Mouse (Mus musculus): ENCODE data around the gene Exoc2. TPM values are rescaled to one million over a fixed set of nuclear protein-coding genes. Genes with fewer than 3 reads are reported as not detected.

The Exoc2 gene
- total and polyA plus RNA-seq, 2 experiments from 2014 or later, result 13.3 to 15.8 TPM

DNA sequence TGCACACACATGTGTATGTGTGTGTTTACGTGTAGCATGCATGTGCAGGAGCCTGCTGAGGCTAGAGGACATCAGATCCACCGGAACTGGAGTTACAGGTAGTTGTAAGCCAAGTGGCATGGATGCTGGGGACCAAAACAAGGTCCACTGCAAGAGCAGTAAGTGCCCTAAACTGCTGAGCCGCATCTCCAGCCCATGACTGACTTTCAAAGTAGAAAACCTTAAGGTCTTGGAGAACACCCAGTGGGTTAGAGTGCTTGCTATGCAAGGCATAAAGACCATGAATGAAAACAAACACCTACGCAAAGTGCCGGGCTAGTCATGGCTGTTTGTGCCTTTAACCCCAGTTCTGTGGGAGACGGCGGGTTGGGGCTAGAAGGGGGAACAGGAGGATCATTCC, 147.4 kb downstream of the Exoc2 start:
- Histone ChIP-seq H3K9me3 (replicated peaks; ENCODE audit: control insufficient read depth, low read length) (no peaks in the 10 kb centered on the region), H3K4me3 (ENCODE audit: low read depth, low read length) (no peak overlapping the region), H3K9ac (replicated peaks; ENCODE audit: low read depth, low read length) (no peak overlapping the region), H3K27ac (ENCODE audit: low read depth) (no peak overlapping the region), H3K27me3 (ENCODE audit: control insufficient read depth, insufficient read depth, low read length) (no peaks in the 10 kb centered on the region), H3K4me1 (ENCODE audit: control insufficient read depth, insufficient read depth) (no peaks in the 10 kb centered on the region; the same call in 1 of the 2 replicates), H3K4me2 (ENCODE audit: low read depth, low read length) (no peak overlapping the region), H3K36me3 (replicated peaks; ENCODE audit: control insufficient read depth, insufficient read depth, low read length) (peaks cover 10% of the 10 kb centered on the region)
- DNase-seq (ENCODE audit: low spot score) (no peak), ATAC-seq (ENCODE audit: insufficient read depth, low read depth) (no peak)
- 87% methylated on average over 7 of the region's 7 CpGs for WGBS
- no peak for TF ChIP-seq CTCF (IDR thresholded peaks at IDR 0.05; ENCODE audit: low read depth)
- TF ChIP-seq EP300 (IDR thresholded peaks at IDR 0.05; ENCODE audit: low read depth), result no peak

DNA sequence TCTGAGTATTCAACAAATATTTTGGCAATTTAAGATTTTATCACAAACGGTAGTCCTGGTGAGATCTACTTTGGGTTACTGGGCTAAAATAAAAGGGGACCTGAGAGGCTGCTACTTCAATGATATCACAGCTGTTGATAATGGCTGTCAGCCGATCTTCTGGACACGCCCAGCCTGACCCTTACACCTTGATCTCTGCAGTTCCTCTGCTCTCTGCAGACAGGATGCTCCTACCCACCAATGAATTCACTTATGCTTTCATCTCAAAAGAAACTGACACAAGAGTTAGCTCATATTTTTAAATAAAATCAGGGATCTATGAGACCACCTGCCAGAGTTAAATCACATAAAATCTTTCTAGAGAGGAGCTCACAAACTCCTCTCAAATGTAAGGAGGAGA, 149.0 kb downstream of the Exoc2 start:
- 57% methylated on average over 3 of the region's 3 CpGs for WGBS
- no peak for ATAC-seq (ENCODE audit: insufficient read depth, low read depth)
- Histone ChIP-seq H3K27ac (ENCODE audit: low read depth) (no peak overlapping the region), H3K4me1 (ENCODE audit: control insufficient read depth, insufficient read depth) (no peaks in the 10 kb centered on the region), H3K9ac (replicated peaks; ENCODE audit: low read depth, low read length) (no peak overlapping the region), H3K36me3 (replicated peaks; ENCODE audit: control insufficient read depth, insufficient read depth, low read length) (peaks cover 14% of the 10 kb centered on the region), H3K4me3 (ENCODE audit: low read depth, low read length) (no peak overlapping the region), H3K9me3 (replicated peaks; ENCODE audit: control insufficient read depth, low read length) (no peaks in the 10 kb centered on the region), H3K27me3 (ENCODE audit: control insufficient read depth, insufficient read depth, low read length) (no peaks in the 10 kb centered on the region), H3K4me2 (ENCODE audit: low read depth, low read length) (no peak overlapping the region)
- TF ChIP-seq CTCF (IDR thresholded peaks at IDR 0.05; ENCODE audit: low read depth), result no peak
- TF ChIP-seq EP300 (IDR thresholded peaks at IDR 0.05; ENCODE audit: low read depth), result no peak
- DNase-seq (ENCODE audit: low spot score), result no peak

DNA sequence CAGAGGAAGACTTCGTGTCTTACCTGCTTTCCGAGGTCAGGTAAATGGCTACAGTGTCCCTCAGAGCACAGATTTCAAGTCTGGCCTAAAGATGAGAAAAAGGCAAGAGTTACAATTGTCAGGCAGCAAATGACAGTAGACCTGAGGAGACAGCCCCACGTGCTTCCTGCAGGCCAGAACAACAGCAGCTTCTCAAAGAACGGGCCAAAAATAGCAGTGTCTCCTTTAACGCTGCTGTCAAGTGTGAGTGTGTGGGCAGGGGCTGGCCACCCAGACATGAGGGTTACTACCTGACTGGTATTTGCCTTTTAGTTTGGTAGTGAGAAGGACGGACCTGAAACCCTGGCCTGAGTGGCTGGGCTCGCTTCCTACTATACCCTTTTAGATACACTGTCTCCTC, 153.3 kb downstream of the Exoc2 start:
- Histone ChIP-seq H3K27ac (ENCODE audit: low read depth) (no peak overlapping the region), H3K27me3 (ENCODE audit: control insufficient read depth, insufficient read depth, low read length) (no peaks in the 10 kb centered on the region), H3K36me3 (replicated peaks; ENCODE audit: control insufficient read depth, insufficient read depth, low read length) (peaks cover 38% of the 10 kb centered on the region), H3K4me3 (ENCODE audit: low read depth, low read length) (no peak overlapping the region), H3K4me1 (ENCODE audit: control insufficient read depth, insufficient read depth) (no peaks in the 10 kb centered on the region), H3K9ac (replicated peaks; ENCODE audit: low read depth, low read length) (no peak overlapping the region), H3K4me2 (ENCODE audit: low read depth, low read length) (no peak overlapping the region), H3K9me3 (replicated peaks; ENCODE audit: control insufficient read depth, low read length) (no peaks in the 10 kb centered on the region)
- DNase-seq (ENCODE audit: low spot score) (no peak), ATAC-seq (ENCODE audit: insufficient read depth, low read depth) (no peak)
- WGBS, result 43% methylated on average over 7 of the region's 7 CpGs
- no peak for TF ChIP-seq CTCF (IDR thresholded peaks at IDR 0.05; ENCODE audit: low read depth)
- TF ChIP-seq EP300 (IDR thresholded peaks at IDR 0.05; ENCODE audit: low read depth), result no peak

DNA sequence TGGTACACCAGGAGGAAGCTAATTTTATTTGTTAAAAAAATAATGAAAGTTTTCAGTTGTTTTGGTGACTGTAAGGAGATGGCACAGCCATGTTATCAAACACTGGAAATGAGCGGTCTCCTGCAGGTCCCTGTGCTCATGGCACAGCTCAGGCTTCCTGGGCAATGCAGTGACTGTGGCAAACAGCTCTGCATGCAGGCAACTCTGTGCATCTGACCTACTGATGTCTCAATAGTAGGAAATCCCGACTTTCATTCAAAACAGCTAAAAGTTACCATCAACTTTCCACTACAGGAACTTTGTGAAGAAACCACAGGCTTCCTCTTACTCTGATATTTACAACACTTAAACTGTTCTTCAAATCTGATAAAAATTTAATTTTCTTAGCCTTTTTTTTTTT, 154.0 kb downstream of the Exoc2 start:
- H3K9me3 ChIP-seq (replicated peaks; ENCODE audit: control insufficient read depth, low read length), result no peaks in the 10 kb centered on the region
- no peak for TF ChIP-seq CTCF (IDR thresholded peaks at IDR 0.05; ENCODE audit: low read depth)
- no peak for TF ChIP-seq EP300 (IDR thresholded peaks at IDR 0.05; ENCODE audit: low read depth)
- peaks cover 41% of the 10 kb centered on the region for H3K36me3 ChIP-seq (replicated peaks; ENCODE audit: control insufficient read depth, insufficient read depth, low read length)
- no peaks in the 10 kb centered on the region for H3K4me1 ChIP-seq (ENCODE audit: control insufficient read depth, insufficient read depth)
- H3K27ac ChIP-seq (ENCODE audit: low read depth), result no peak overlapping the region
- DNase-seq (ENCODE audit: low spot score) (no peak), ATAC-seq (ENCODE audit: insufficient read depth, low read depth) (no peak)
- 83% methylated on average over 2 of the region's 2 CpGs for WGBS
- no peak overlapping the region for H3K4me2 ChIP-seq (ENCODE audit: low read depth, low read length)
- H3K27me3 ChIP-seq (ENCODE audit: control insufficient read depth, insufficient read depth, low read length), result no peaks in the 10 kb centered on the region
- H3K9ac ChIP-seq (replicated peaks; ENCODE audit: low read depth, low read length), result no peak overlapping the region
- no peak overlapping the region for H3K4me3 ChIP-seq (ENCODE audit: low read depth, low read length)

DNA sequence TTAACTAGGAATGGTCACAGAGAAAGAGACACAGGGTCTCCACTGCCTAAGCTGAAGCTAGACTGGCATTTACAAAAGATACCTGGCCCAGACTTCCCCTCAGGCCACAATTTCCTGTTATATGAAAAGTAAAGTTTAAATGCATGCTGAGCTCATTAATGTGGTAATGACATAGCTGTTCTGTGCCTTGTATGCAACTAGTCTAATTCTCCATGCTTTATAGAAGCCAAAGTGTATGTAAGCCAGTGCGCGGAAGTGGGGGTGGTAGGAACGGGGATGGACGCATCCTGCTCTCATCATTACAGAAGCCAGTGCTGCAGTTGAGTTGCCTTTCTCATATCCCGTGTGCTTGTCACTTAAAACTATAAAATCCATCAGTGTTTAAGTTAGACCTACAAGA, 156.5 kb downstream of the Exoc2 start:
- ATAC-seq (ENCODE audit: insufficient read depth, low read depth) (no peak), DNase-seq (ENCODE audit: low spot score) (no peak)
- Histone ChIP-seq H3K36me3 (replicated peaks; ENCODE audit: control insufficient read depth, insufficient read depth, low read length) (peaks cover 45% of the 10 kb centered on the region), H3K27ac (ENCODE audit: low read depth) (no peak overlapping the region), H3K4me3 (ENCODE audit: low read depth, low read length) (no peak overlapping the region), H3K9me3 (replicated peaks; ENCODE audit: control insufficient read depth, low read length) (no peaks in the 10 kb centered on the region), H3K4me2 (ENCODE audit: low read depth, low read length) (no peak overlapping the region), H3K4me1 (ENCODE audit: control insufficient read depth, insufficient read depth) (no peaks in the 10 kb centered on the region), H3K27me3 (ENCODE audit: control insufficient read depth, insufficient read depth, low read length) (no peaks in the 10 kb centered on the region), H3K9ac (replicated peaks; ENCODE audit: low read depth, low read length) (no peak overlapping the region)
- 92% methylated on average over 5 of the region's 5 CpGs for WGBS
- TF ChIP-seq CTCF (IDR thresholded peaks at IDR 0.05; ENCODE audit: low read depth) (no peak), EP300 (IDR thresholded peaks at IDR 0.05; ENCODE audit: low read depth) (no peak)

DNA sequence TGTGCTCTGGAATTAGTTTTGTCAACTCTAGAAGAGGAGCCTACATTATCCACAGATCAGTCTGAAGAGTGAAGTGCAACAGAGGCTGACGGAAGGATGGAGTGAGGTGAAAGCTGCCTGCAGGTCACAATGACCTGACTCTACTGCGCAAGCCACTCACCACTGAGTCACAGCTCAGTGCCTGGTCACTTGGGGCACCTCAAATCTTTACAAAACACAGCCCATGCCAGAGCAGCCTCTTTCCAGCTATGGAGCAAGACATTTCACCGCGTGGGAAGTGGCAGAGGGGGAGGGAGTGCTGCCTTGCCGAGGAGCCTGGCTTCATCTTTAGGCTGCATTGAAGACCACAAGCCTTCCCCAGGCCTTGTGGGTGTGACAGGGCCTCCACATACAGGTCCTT, 159.6 kb downstream of the Exoc2 start:
- Histone ChIP-seq H3K4me1 (ENCODE audit: control insufficient read depth, insufficient read depth) (no peaks in the 10 kb centered on the region), H3K9me3 (replicated peaks; ENCODE audit: control insufficient read depth, low read length) (peaks cover 3% of the 10 kb centered on the region; the same call in 1 of the 2 replicates), H3K36me3 (replicated peaks; ENCODE audit: control insufficient read depth, insufficient read depth, low read length) (peaks cover 33% of the 10 kb centered on the region), H3K9ac (replicated peaks; ENCODE audit: low read depth, low read length) (no peak overlapping the region), H3K27me3 (ENCODE audit: control insufficient read depth, insufficient read depth, low read length) (no peaks in the 10 kb centered on the region), H3K27ac (ENCODE audit: low read depth) (no peak overlapping the region), H3K4me3 (ENCODE audit: low read depth, low read length) (no peak overlapping the region), H3K4me2 (ENCODE audit: low read depth, low read length) (no peak overlapping the region)
- TF ChIP-seq EP300 (IDR thresholded peaks at IDR 0.05; ENCODE audit: low read depth) (no peak), CTCF (IDR thresholded peaks at IDR 0.05; ENCODE audit: low read depth) (no peak)
- WGBS, result 82% methylated on average over 5 of the region's 5 CpGs
- no peak for ATAC-seq (ENCODE audit: insufficient read depth, low read depth)
- DNase-seq (ENCODE audit: low spot score), result no peak
